Mouse (Mus musculus) left cerebral cortex, postnatal 10 days (tissue): ENCODE results near the gene Zbtb20. TPM values are rescaled to one million over a fixed set of nuclear protein-coding genes. Genes with fewer than 3 reads are reported as not detected.

ENCODE experiments used
- DNase-seq, 2 experiments: peaks; one replicate each; pipeline ENCODE4 v3.0.0; 2021 to 2022; ENCODE audit warnings: low spot score in 2 of 2, mixed read lengths in 1 of 2; ENCODE audit errors: extremely low spot score in 1 of 2
- intact Hi-C: fragments of 180-260 bp; cut with DNase I; formaldehyde crosslinking; loops from one replicate; pipeline ENCODE4 v1.15.1; 2025
- total RNA-seq, 2 experiments: library from RNA; stranded (reverse); gene quantifications; 2 replicates each; pipeline ENCODE4 v1.2.3; 2021

The Zbtb20 gene
- total RNA-seq, 2 experiments from 2014 or later: 41.7 to 50.4 TPM

- intact Hi-C loops: no loop called here
- no peak for DNase-seq
Measured at GRCm38 (mm10) chr16:43037320-43037719, 161.6 kb downstream of the Zbtb20 start.

GRCm38 (mm10) chr16:43045611-43046010, 169.9 kb downstream of the Zbtb20 start:
- DNase-seq: no peak
- intact Hi-C loops: no loop called here

- intact Hi-C loops: no loop called here
- DNase-seq: no peak
Measured at GRCm38 (mm10) chr16:43046686-43047085, 171.0 kb downstream of the Zbtb20 start.

GRCm38 (mm10) chr16:43069666-43070295, 194.1 kb downstream of the Zbtb20 start:
- intact Hi-C loops: no loop called here
- no peak for DNase-seq

GRCm38 (mm10) chr16:43071875-43072274, 196.2 kb downstream of the Zbtb20 start:
- no peak for DNase-seq
- intact Hi-C loops: no loop called here

- no peak for DNase-seq
- intact Hi-C loops: no loop called here
Measured at GRCm38 (mm10) chr16:43072818-43073594, 197.3 kb downstream of the Zbtb20 start.

- peak in 1 of 2 experiments; percentile 6 for DNase-seq
- intact Hi-C loops: no loop called here
Measured at GRCm38 (mm10) chr16:43080403-43080802, 204.7 kb downstream of the Zbtb20 start.

- intact Hi-C loops: no loop called here
- DNase-seq: no peak
Measured at GRCm38 (mm10) chr16:43080923-43081702, 205.4 kb downstream of the Zbtb20 start.

- intact Hi-C loops: no loop called here
- DNase-seq: no peak
Measured at GRCm38 (mm10) chr16:43081995-43082394, 206.3 kb downstream of the Zbtb20 start.

- intact Hi-C loops: no loop called here
- no peak for DNase-seq
Measured at GRCm38 (mm10) chr16:43082801-43083200, 207.1 kb downstream of the Zbtb20 start.

- DNase-seq: no peak
- intact Hi-C loops: no loop called here
Measured at GRCm38 (mm10) chr16:43090188-43090587, 214.5 kb downstream of the Zbtb20 start.

GRCm38 (mm10) chr16:43094161-43094560, 218.5 kb downstream of the Zbtb20 start:
- no peak for DNase-seq
- intact Hi-C loops: no loop called here

GRCm38 (mm10) chr16:43094756-43095155, 219.1 kb downstream of the Zbtb20 start:
- intact Hi-C loops: no loop called here
- DNase-seq: no peak

GRCm38 (mm10) chr16:43096040-43096439, 220.4 kb downstream of the Zbtb20 start:
- intact Hi-C loops: no loop called here

GRCm38 (mm10) chr16:43098153-43098552, 222.5 kb downstream of the Zbtb20 start:
- intact Hi-C loops: no loop called here
- no peak for DNase-seq

More at GRCm38 (mm10) chr16:43096040-43096439, 220.4 kb downstream of the Zbtb20 start:
- no peak for DNase-seq

GRCm38 (mm10) chr16:43098666-43099065, 223.0 kb downstream of the Zbtb20 start:
- DNase-seq: no peak

GRCm38 (mm10) chr16:43111288-43111687, 235.6 kb downstream of the Zbtb20 start:
- intact Hi-C loops: no loop called here
- no peak for DNase-seq

More at GRCm38 (mm10) chr16:43098666-43099065, 223.0 kb downstream of the Zbtb20 start:
- intact Hi-C loops: no loop called here

GRCm38 (mm10) chr16:43113968-43114367, 238.3 kb downstream of the Zbtb20 start:
- intact Hi-C loops: no loop called here
- DNase-seq: no peak

- no peak for DNase-seq
- intact Hi-C loops: no loop called here
Measured at GRCm38 (mm10) chr16:43129966-43130365, 254.3 kb downstream of the Zbtb20 start.
